Mouse (Mus musculus) lung, adult 2 months (tissue): ENCODE measurements around the gene Hmgb1. TPM values are rescaled to one million over a fixed set of nuclear protein-coding genes. Genes with fewer than 3 reads are reported as not detected.

Experiments
- DNase-seq: peaks from one replicate; pipeline ENCODE4 v3.0.0; 2022
- H3K4me1 ChIP-seq: fragments of 200-500 bp; 2 replicates; pipeline ENCODE4 v1.6.1; 2011; ENCODE audit warnings: low read length; ENCODE audit not compliant: control insufficient read depth, insufficient read depth
- H3K4me3 ChIP-seq: fragments of 200-500 bp; replicated peaks from 2 replicates; pipeline ENCODE3; 2011; ENCODE audit warnings: low read depth, mild to moderate bottlenecking, control low read depth, low read length; ENCODE audit errors: extremely low read depth
- CTCF ChIP-seq: fragments of 200-500 bp; IDR thresholded peaks from 2 replicates; pipeline ENCODE4 v1.5.1; 2011; ENCODE audit warnings: mild to moderate bottlenecking, low read length, control low read depth; ENCODE audit not compliant: insufficient read depth
- POLR2A ChIP-seq: fragments of 200-500 bp; IDR thresholded peaks from 2 replicates; pipeline ENCODE4 v1.6.1; 2011; ENCODE audit warnings: low read depth, mild to moderate bottlenecking, control low read depth, low read length, borderline replicate concordance; ENCODE audit errors: extremely low read depth
- WGBS: fragments of 180-500 bp; shearing (Covaris S2); methylation state at CpG from one replicate; pipeline ENCODE4 v1.1.7; 2018; 5-methylcytosine and 5-hydroxymethylcytosine counted together
- polyA plus RNA-seq: library from polyadenylated mRNA; depleted of rRNA; stranded (reverse); fragments of >200 nt; gene quantifications from 2 replicates; pipeline ENCODE4 v1.2.3, GENCODE M21; 2012

Hmgb1 gene
- polyA plus RNA-seq, 1 experiment = 38.2 TPM

- Histone ChIP-seq H3K4me3 (no peak overlapping the region), H3K4me1 (peaks cover 7% of the 10 kb centered on the region; the same call in 1 of the 2 replicates)
- peak; percentile 51 for DNase-seq
- 24% methylated on average over 18 of the region's 18 CpGs for WGBS
- TF ChIP-seq CTCF = no peak
- TF ChIP-seq POLR2A = 0 out of 2 replicates have a peak, but pooled peaks have one; percentile 2
Observed at GRCm38 (mm10) chr5:149079018-149079757, 105.1 kb downstream of the Hmgb1 start.

GRCm38 (mm10) chr5:149077136-149077535, 107.2 kb downstream of the Hmgb1 start:
- Histone ChIP-seq H3K4me3 (no peak overlapping the region), H3K4me1 (peaks cover 7% of the 10 kb centered on the region; the same call in 1 of the 2 replicates)
- TF ChIP-seq CTCF (no peak), POLR2A (no peak)
- no peak for DNase-seq
- WGBS = 73% methylated on average over 8 of the region's 8 CpGs

- 97% methylated on average over 5 of the region's 5 CpGs for WGBS
- Histone ChIP-seq H3K4me1 (no peaks in the 10 kb centered on the region), H3K4me3 (no peak overlapping the region)
- no peak for TF ChIP-seq CTCF
- TF ChIP-seq POLR2A = no peak
- no peak for DNase-seq
Observed at GRCm38 (mm10) chr5:149071546-149071945, 112.7 kb downstream of the Hmgb1 start.

- Histone ChIP-seq H3K4me1 (no peaks in the 10 kb centered on the region), H3K4me3 (peak overlapping the region; percentile 13)
- 96% methylated on average over 10 of the region's 10 CpGs for WGBS
- no peak for TF ChIP-seq POLR2A
- no peak for DNase-seq
Observed at GRCm38 (mm10) chr5:149068745-149069144, 115.5 kb downstream of the Hmgb1 start.

- TF ChIP-seq CTCF (no peak), POLR2A (no peak)
- H3K4me3 ChIP-seq = peak overlapping the region; percentile 13
- DNase-seq = no peak
- WGBS = 68% methylated on average over 17 of the region's 17 CpGs
- no peaks in the 10 kb centered on the region for H3K4me1 ChIP-seq
Observed at GRCm38 (mm10) chr5:149068247-149068740, 116.0 kb downstream of the Hmgb1 start.

GRCm38 (mm10) chr5:149067501-149067961, 116.8 kb downstream of the Hmgb1 start:
- DNase-seq = no peak
- WGBS = 55% methylated on average over 8 of the region's 8 CpGs
- H3K4me3 ChIP-seq = no peak overlapping the region
- TF ChIP-seq CTCF (no peak), POLR2A (no peak)
- H3K4me1 ChIP-seq = no peaks in the 10 kb centered on the region

- Histone ChIP-seq H3K4me1 (no peaks in the 10 kb centered on the region), H3K4me3 (no peak overlapping the region)
- 65% methylated on average over 1 of the region's 1 CpGs for WGBS
- DNase-seq = no peak
- TF ChIP-seq POLR2A = no peak
- no peak for TF ChIP-seq CTCF
Observed at GRCm38 (mm10) chr5:149062833-149063232, 121.5 kb downstream of the Hmgb1 start.

GRCm38 (mm10) chr5:149053352-149054168, 130.7 kb downstream of the Hmgb1 start:
- 7% methylated on average over 30 of the region's 34 CpGs for WGBS
- no peak for DNase-seq
- Histone ChIP-seq H3K4me1 (peaks cover 6% of the 10 kb centered on the region), H3K4me3 (no peak overlapping the region)
- TF ChIP-seq CTCF = no peak
- no peak for TF ChIP-seq POLR2A

- Histone ChIP-seq H3K4me3 (peak overlapping the region; percentile 78), H3K4me1 (peaks cover 6% of the 10 kb centered on the region)
- under 1% methylated on average over 105 of the region's 110 CpGs for WGBS
- peak; percentile 95 for DNase-seq
- TF ChIP-seq POLR2A (peak; percentile 80; the same call in 1 of the 2 replicates), CTCF (no peak)
Observed at GRCm38 (mm10) chr5:149052421-149053338, 131.6 kb downstream of the Hmgb1 start.
